In the genomic region with DNA sequence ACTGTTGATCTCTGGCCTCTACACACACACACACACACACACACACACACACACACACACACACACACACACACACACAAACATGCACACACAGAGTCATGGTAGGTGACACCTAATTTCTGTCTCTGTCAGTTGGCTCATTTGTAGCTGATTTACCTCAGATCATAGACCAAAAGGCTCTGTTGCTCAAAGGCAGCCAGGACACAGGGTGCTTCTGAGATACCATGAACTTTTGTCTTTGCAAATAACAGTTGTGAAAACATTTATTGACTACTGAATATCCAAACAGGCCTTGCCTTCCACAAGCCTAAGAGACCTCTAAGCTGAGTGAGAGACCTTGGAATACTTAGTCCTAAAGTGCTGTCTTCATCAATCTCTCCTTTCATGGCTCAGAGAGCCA, we compare ENCODE assay signal across 35 mouse cellular contexts.
"Had no signal": no experiment of that assay in that cellular context is flagged by ENCODE, and none has a peak within 500 bp of the region (broad histone marks: within the 10 kb centered on the region; RNA-seq: fewer than 3 reads in every experiment).

No protein-coding gene starts in this region.

- H3K27ac ChIP-seq: heart, adult 2 months; heart, embryonic 10.5 days; heart, embryonic 13.5 days; heart, embryonic 15.5 days; hindbrain, embryonic 10.5 days; hindbrain, embryonic 12.5 days; hindbrain, embryonic 13.5 days; hindbrain, embryonic 14.5 days; hindbrain, embryonic 15.5 days; hindbrain, postnatal 0 days; intestine, embryonic 15.5 days; kidney, embryonic 15.5 days; kidney, postnatal 0 days; layer of hippocampus, adult 2 months had no signal

- H3K9me3 ChIP-seq: heart, embryonic 10.5 days; heart, embryonic 13.5 days; heart, embryonic 15.5 days; hindbrain, embryonic 10.5 days; hindbrain, embryonic 12.5 days; hindbrain, embryonic 13.5 days; hindbrain, embryonic 15.5 days; intestine, embryonic 15.5 days; kidney, embryonic 15.5 days had no signal

- H3K4me2 ChIP-seq: heart, embryonic 11.5 days; heart, embryonic 12.5 days; heart, embryonic 13.5 days; heart, embryonic 15.5 days; hindbrain, embryonic 12.5 days; hindbrain, embryonic 13.5 days; hindbrain, embryonic 14.5 days; hindbrain, embryonic 15.5 days; intestine, embryonic 15.5 days; kidney, embryonic 15.5 days had no signal

- DNase-seq: heart, adult 2 months; heart, postnatal 10 days; heart, postnatal 14 days; heart, postnatal 36 days; heart, postnatal 4 days; kidney, adult 11 months; kidney, adult 18-20 months; kidney, adult 2 months; kidney, adult 8-10 months; kidney, adult 9 months; kidney, postnatal 10 days; kidney, postnatal 14 days; kidney, postnatal 25 days; kidney, postnatal 36 days; kidney, postnatal 4 days; layer of hippocampus, adult 9-11 months had no signal

- ATAC-seq: hindbrain, embryonic 16.5 days; hindbrain, postnatal 0 days; inflammation-experienced regulatory T-cells, adult 6 months; intestine, embryonic 15.5 days; intestine, embryonic 16.5 days; intestine, postnatal 0 days had no signal

- H3K4me3 ChIP-seq: heart, adult 2 months; heart, embryonic 10.5 days; heart, embryonic 12.5 days; heart, embryonic 13.5 days; heart, embryonic 15.5 days; hindbrain, embryonic 10.5 days; hindbrain, embryonic 12.5 days; hindbrain, embryonic 13.5 days; hindbrain, embryonic 15.5 days; intestine, embryonic 15.5 days; kidney, embryonic 15.5 days; layer of hippocampus, adult 2 months had no signal

- H3K9ac ChIP-seq: heart, embryonic 12.5 days; heart, embryonic 13.5 days; heart, embryonic 15.5 days; hindbrain, embryonic 12.5 days; hindbrain, embryonic 13.5 days; hindbrain, embryonic 14.5 days; hindbrain, embryonic 15.5 days; intestine, embryonic 15.5 days; kidney, embryonic 15.5 days had no signal

- H3K4me1 ChIP-seq: heart, embryonic 10.5 days; heart, embryonic 12.5 days; heart, embryonic 13.5 days; heart, embryonic 15.5 days; hindbrain, embryonic 10.5 days; hindbrain, embryonic 12.5 days; hindbrain, embryonic 13.5 days; hindbrain, embryonic 15.5 days; intestine, embryonic 15.5 days had no signal

- H3K36me3 ChIP-seq: heart, embryonic 10.5 days; heart, embryonic 12.5 days; heart, embryonic 13.5 days; heart, embryonic 15.5 days; hindbrain, embryonic 10.5 days; hindbrain, embryonic 12.5 days; hindbrain, embryonic 13.5 days; hindbrain, embryonic 15.5 days; intestine, embryonic 15.5 days; kidney, embryonic 15.5 days had no signal

- H3K27me3 ChIP-seq: heart, embryonic 12.5 days; heart, embryonic 13.5 days; heart, embryonic 15.5 days; hindbrain, embryonic 12.5 days; hindbrain, embryonic 13.5 days; hindbrain, embryonic 15.5 days; intestine, embryonic 15.5 days; kidney, embryonic 15.5 days had no signal
